Mouse (Mus musculus): ENCODE results near the gene Pank3.

DNA sequence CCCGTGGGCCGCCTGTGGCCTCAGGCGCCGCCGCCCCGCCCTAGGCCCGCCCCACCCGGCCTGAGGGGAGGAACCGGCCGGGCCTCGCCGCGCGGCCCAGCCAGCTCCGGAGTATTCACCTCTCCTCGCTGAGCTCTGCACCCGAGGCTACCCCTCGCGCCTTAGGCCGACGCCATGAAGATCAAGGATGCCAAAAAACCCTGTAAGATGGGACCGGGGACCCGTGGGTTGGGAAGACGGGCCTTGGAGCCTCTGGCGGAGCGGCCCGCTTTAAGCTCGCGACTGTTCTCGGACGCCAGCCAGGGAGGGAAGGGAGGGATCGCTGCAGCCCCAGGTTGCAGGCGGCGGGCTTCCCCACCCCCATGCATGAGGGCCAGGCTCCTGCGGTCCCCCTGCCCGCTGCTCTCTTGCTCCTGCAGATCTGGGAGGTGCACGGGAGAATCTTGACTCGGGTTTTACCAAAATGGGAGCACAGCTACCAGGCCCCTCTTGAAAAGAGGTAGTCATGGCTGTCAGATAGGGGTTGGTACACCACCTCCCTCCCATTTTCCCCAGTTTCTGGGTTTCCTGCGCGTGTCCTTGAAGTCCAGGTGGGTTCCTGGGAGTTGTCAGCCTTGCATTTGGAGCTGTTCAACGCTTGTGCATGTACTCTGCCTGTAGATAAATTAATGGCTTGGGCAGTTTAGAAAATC lies 608 bp downstream of the Pank3 start:
- TF ChIP-seq GATA1 (IDR thresholded peaks at IDR 0.05; ENCODE audit: low read length) (no peak), TAL1 (IDR thresholded peaks at IDR 0.05; ENCODE audit: low read length) (no peak)

Data from erythroblast, embryonic 14.5 days (primary cell).